Mouse (Mus musculus): Measurements from ENCODE around the gene 2310057N15Rik. TPM values are rescaled to one million over a fixed set of nuclear protein-coding genes. Genes with fewer than 3 reads are reported as not detected.
"Not testable (repeated sequence)": the region's sequence is repeated elsewhere in the genome, so short reads cannot be mapped to it uniquely, and the experiment has no call there.

Gene 2310057N15Rik
- total RNA-seq (2014; fragmentation: Nextera tagmentation) (not detected in 2 replicates), total RNA-seq (2017) (not detected in 2 replicates)

- no peak for ATAC-seq (replicated peaks; ENCODE audit: poor library complexity, severe bottlenecking)
Observed at GRCm38 (mm10) chr16:88774106-88774505, at the start of gene 2310057N15Rik. Gene 2310057N15Rik, minus strand, starts transcription at chr16:88774206.

- no peak for ATAC-seq (replicated peaks; ENCODE audit: poor library complexity, severe bottlenecking)
Observed at GRCm38 (mm10) chr16:88823736-88824135, 49.7 kb upstream of the 2310057N15Rik start.

DNA sequence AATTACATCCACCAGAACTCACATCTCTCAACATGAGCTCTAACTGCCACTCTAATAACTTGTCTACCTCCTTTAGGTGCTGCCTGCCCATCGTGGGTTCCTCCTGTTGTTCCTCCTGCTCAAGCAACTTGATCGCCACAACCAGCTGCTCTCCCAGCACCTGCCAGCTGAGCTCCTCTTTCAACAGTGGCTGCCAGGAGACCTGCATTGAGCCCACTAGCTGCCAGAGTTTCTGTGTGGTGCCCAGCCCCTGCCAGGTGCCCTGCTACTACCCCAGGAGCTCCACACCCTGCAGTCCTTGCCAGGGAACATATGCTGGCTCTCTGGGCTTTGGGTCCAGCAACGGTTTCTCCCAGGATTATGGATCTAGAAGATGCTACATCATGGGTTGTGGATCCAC lies 46.1 kb upstream of the 2310057N15Rik start, which contains the start of gene Krtap15:
TSS of gene Krtap15 (plus strand) at position 150 of the 400 bp plus-strand sequence.
- ATAC-seq (replicated peaks; ENCODE audit: poor library complexity, severe bottlenecking): no peak

GRCm38 (mm10) chr16:88811827-88812226 lies 37.8 kb upstream of the 2310057N15Rik start, which contains the start of gene Gm20741:
Gene Gm20741, minus strand, starts transcription at chr16:88812220.
- no peak for ATAC-seq (replicated peaks; ENCODE audit: poor library complexity, severe bottlenecking)

DNA sequence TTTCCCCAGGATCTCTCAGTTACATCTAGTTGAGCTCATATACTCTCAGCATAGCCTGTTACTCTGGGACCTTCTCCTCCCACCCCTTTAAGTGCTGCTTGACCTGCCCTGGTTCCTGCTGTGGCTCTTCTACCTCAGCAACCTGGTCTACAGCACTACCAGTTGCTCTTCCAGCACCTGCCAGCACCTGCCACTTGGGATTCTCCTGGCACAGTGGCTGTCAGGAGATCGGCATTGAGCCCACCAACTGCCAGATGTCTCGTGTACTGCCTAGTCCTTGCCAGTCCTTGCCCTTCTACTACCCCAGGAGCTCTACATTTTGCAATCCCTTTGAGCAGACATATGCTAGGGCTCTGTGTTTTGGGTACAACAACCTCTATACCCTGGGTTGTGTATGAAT lies 12.8 kb upstream of the 2310057N15Rik start:
- ATAC-seq (replicated peaks; ENCODE audit: poor library complexity, severe bottlenecking): no peak

DNA sequence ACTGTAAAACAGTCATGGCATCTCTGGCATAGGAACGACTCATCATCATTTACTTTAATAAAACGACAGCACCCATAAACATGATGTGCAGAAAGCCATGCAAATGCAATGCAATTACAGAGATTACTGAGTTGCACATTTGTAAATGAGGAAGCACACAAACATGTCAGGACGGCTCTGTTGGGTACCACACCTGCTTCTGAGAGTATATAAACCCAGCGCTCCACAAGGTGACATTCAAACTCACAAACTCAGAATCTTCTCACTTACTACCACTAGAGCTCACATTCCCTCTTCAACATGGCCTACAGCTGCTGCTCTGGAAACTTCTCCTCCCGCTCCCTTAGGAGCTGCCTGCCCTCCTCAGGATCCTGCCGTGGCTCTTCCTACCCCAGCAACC lies 3.6 kb upstream of the 2310057N15Rik start, which contains the start of gene Gm5965:
TSS of gene Gm5965 (plus strand) at position 301 of the 400 bp plus-strand sequence.
- no peak for ATAC-seq (replicated peaks; ENCODE audit: poor library complexity, severe bottlenecking)

- ATAC-seq (replicated peaks; ENCODE audit: poor library complexity, severe bottlenecking): not testable (repeated sequence)
Observed at GRCm38 (mm10) chr16:88758547-88758946, 15.5 kb downstream of the 2310057N15Rik start, which contains the start of gene 2310034C09Rik. Gene 2310034C09Rik, plus strand, starts transcription at chr16:88758847.

- not testable (repeated sequence) for ATAC-seq (replicated peaks; ENCODE audit: poor library complexity, severe bottlenecking)
Observed at GRCm38 (mm10) chr16:88751535-88751934, 22.5 kb downstream of the 2310057N15Rik start, which contains the start of gene Krtap13. Gene Krtap13, minus strand, starts transcription at chr16:88751635.

DNA sequence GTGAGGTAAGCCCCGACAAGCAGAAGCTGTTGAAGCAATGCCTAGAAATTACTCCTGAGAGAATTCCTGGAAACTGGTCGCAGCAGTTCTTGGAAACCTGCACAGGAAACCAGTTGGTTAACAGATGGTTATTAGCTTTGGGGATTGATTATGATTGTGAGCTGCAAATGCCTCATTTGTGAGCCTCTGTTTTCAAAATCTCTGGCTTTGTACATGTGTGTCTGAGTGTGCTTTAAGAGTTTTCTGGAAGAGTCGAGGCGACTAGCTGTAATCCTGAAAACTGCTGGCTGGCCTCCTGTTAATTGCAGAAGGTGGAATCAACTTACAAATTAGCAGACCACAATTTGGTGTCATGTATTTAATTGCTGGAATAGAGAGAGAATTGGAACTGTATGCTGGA lies 26.1 kb downstream of the 2310057N15Rik start:
- no peak for ATAC-seq (replicated peaks; ENCODE audit: poor library complexity, severe bottlenecking)

DNA sequence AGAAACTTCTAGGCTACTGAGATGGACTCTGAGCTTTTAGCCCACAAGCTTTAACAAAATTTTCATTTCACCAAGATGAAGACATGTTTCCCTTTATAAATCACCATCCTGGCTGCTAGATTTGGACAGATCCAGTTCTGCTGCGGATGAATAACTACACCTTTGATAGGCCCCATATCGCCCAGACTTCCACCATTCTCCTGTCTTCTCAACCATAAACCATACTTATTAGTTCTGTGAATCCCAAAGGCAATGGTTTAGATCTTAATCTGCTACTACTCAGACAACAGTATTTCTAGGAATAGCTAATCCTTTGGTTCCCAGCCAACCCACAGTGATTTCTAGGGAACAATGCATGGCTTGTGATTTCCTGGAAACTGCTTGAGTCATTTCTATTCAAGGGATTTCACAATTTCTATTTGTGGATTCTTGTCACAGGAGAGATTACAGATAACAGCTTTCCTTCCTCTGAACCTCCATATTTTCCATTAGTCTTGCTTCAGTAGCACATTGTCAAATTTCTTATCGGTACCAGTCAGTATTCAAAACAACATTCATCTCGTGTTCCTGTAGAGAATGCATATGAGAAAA lies 29.2 kb downstream of the 2310057N15Rik start:
- ATAC-seq (replicated peaks; ENCODE audit: poor library complexity, severe bottlenecking): no peak

DNA sequence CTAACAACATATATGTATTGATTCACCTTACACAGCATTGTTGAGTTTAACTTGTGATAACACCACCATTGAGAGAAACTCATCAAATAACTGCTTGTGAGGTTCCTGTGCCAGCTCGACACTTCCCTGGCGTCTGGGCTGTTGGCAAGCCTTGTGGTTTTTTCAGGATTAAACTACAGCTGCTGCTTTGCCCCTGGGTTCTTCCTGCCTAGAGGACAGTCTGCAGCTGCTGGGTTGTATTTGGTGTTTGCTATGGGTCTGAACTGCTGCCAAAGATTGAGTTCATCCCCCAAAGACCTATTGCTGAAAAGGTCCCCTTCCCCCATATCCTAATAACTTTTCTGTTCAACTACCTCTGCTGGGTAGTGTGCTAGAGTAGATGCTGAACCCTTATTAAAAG lies 38.6 kb downstream of the 2310057N15Rik start:
- no peak for ATAC-seq (replicated peaks; ENCODE audit: poor library complexity, severe bottlenecking)

GRCm38 (mm10) chr16:88728812-88729275 lies 45.2 kb downstream of the 2310057N15Rik start, which contains the start of gene Krtap13-1:
Gene Krtap13-1, plus strand, starts transcription at chr16:88728862.
- no peak for ATAC-seq (replicated peaks; ENCODE audit: poor library complexity, severe bottlenecking)

Other genes starting within 250 kb of the 2310057N15Rik start
- gene Cldn8, start 211.0 kb downstream of the 2310057N15Rik start, total RNA-seq (2014; fragmentation: Nextera tagmentation): not detected in 2 replicates
- not detected in 2 replicates for gene Cldn8, start 211.0 kb downstream of the 2310057N15Rik start, total RNA-seq (2017)
- gene Krtap24-1, start 161.9 kb downstream of the 2310057N15Rik start, total RNA-seq (2014; fragmentation: Nextera tagmentation): not detected in 2 replicates
- gene Krtap24-1, start 161.9 kb downstream of the 2310057N15Rik start, total RNA-seq (2017): not detected in 2 replicates
- gene 2310079G19Rik, start 146.5 kb downstream of the 2310057N15Rik start, total RNA-seq (2014; fragmentation: Nextera tagmentation): not detected in 2 replicates
- not detected in 2 replicates for gene 2310079G19Rik, start 146.5 kb downstream of the 2310057N15Rik start, total RNA-seq (2017)
- gene Krtap26-1, start 126.4 kb downstream of the 2310057N15Rik start, total RNA-seq (2014; fragmentation: Nextera tagmentation): not detected in 2 replicates
- gene Krtap26-1, start 126.4 kb downstream of the 2310057N15Rik start, total RNA-seq (2017): not detected in 2 replicates
- gene Krtap27-1, start 102.5 kb downstream of the 2310057N15Rik start, total RNA-seq (2014; fragmentation: Nextera tagmentation): not detected in 2 replicates
- not detected in 2 replicates for gene Krtap27-1, start 102.5 kb downstream of the 2310057N15Rik start, total RNA-seq (2017)
- not detected in 2 replicates for gene 2310061N02Rik, start 66.2 kb downstream of the 2310057N15Rik start, total RNA-seq (2014; fragmentation: Nextera tagmentation)
- gene 2310061N02Rik, start 66.2 kb downstream of the 2310057N15Rik start, total RNA-seq (2017): not detected in 2 replicates
- not detected in 2 replicates for gene Krtap13-1, start 45.3 kb downstream of the 2310057N15Rik start, total RNA-seq (2014; fragmentation: Nextera tagmentation)
- gene Krtap13-1, start 45.3 kb downstream of the 2310057N15Rik start, total RNA-seq (2017): not detected in 2 replicates
- gene Krtap13, start 22.6 kb downstream of the 2310057N15Rik start, total RNA-seq (2014; fragmentation: Nextera tagmentation): not detected in 2 replicates
- not detected in 2 replicates for gene Krtap13, start 22.6 kb downstream of the 2310057N15Rik start, total RNA-seq (2017)
- gene 2310034C09Rik, start 15.4 kb downstream of the 2310057N15Rik start, total RNA-seq (2014; fragmentation: Nextera tagmentation): not detected in 2 replicates
- gene 2310034C09Rik, start 15.4 kb downstream of the 2310057N15Rik start, total RNA-seq (2017): not detected in 2 replicates
- not detected in 2 replicates for gene Gm5965, start 3.7 kb upstream of the 2310057N15Rik start, total RNA-seq (2014; fragmentation: Nextera tagmentation)
- gene Gm5965, start 3.7 kb upstream of the 2310057N15Rik start, total RNA-seq (2017): not detected in 2 replicates
- gene Gm20741, start 38.0 kb upstream of the 2310057N15Rik start, total RNA-seq (2014; fragmentation: Nextera tagmentation): not detected in 2 replicates
- gene Gm20741, start 38.0 kb upstream of the 2310057N15Rik start, total RNA-seq (2017): not detected in 2 replicates
- gene Krtap15, start 46.0 kb upstream of the 2310057N15Rik start, total RNA-seq (2014; fragmentation: Nextera tagmentation): not detected in 2 replicates
- gene Krtap15, start 46.0 kb upstream of the 2310057N15Rik start, total RNA-seq (2017): not detected in 2 replicates
- gene Krtap14, start 51.9 kb upstream of the 2310057N15Rik start, total RNA-seq (2014; fragmentation: Nextera tagmentation): not detected in 2 replicates
- gene Krtap14, start 51.9 kb upstream of the 2310057N15Rik start, total RNA-seq (2017): not detected in 2 replicates
- not detected in 2 replicates for gene Krtap19-1, start 95.2 kb upstream of the 2310057N15Rik start, total RNA-seq (2014; fragmentation: Nextera tagmentation)
- not detected in 2 replicates for gene Krtap19-1, start 95.2 kb upstream of the 2310057N15Rik start, total RNA-seq (2017)
- not detected in 2 replicates for gene Krtap19-2, start 100.1 kb upstream of the 2310057N15Rik start, total RNA-seq (2014; fragmentation: Nextera tagmentation)
- gene Krtap19-2, start 100.1 kb upstream of the 2310057N15Rik start, total RNA-seq (2017): not detected in 2 replicates
- not detected in 2 replicates for gene Krtap19-3, start 103.8 kb upstream of the 2310057N15Rik start, total RNA-seq (2014; fragmentation: Nextera tagmentation)
- gene Krtap19-3, start 103.8 kb upstream of the 2310057N15Rik start, total RNA-seq (2017): not detected in 2 replicates
- gene Krtap19-4, start 110.9 kb upstream of the 2310057N15Rik start, total RNA-seq (2014; fragmentation: Nextera tagmentation): not detected in 2 replicates
- not detected in 2 replicates for gene Krtap19-4, start 110.9 kb upstream of the 2310057N15Rik start, total RNA-seq (2017)
- gene Krtap19-5, start 122.3 kb upstream of the 2310057N15Rik start, total RNA-seq (2014; fragmentation: Nextera tagmentation): not detected in 2 replicates
- not detected in 2 replicates for gene Krtap19-5, start 122.3 kb upstream of the 2310057N15Rik start, total RNA-seq (2017)
- not detected in 2 replicates for gene Krtap19-9b, start 158.1 kb upstream of the 2310057N15Rik start, total RNA-seq (2014; fragmentation: Nextera tagmentation)
- not detected in 2 replicates for gene Krtap19-9b, start 158.1 kb upstream of the 2310057N15Rik start, total RNA-seq (2017)
- not detected in 2 replicates for gene Krtap16-3, start 188.7 kb upstream of the 2310057N15Rik start, total RNA-seq (2014; fragmentation: Nextera tagmentation)
- gene Krtap16-3, start 188.7 kb upstream of the 2310057N15Rik start, total RNA-seq (2017): not detected in 2 replicates
- gene Krtap22-2, start 236.6 kb upstream of the 2310057N15Rik start, total RNA-seq (2014; fragmentation: Nextera tagmentation): not detected in 2 replicates
- not detected in 2 replicates for gene Krtap22-2, start 236.6 kb upstream of the 2310057N15Rik start, total RNA-seq (2017)
- not detected in 2 replicates for gene Gm10229, start 241.1 kb upstream of the 2310057N15Rik start, total RNA-seq (2014; fragmentation: Nextera tagmentation)
- gene Gm10229, start 241.1 kb upstream of the 2310057N15Rik start, total RNA-seq (2017): not detected in 2 replicates